Mouse (Mus musculus): ENCODE measurements around the gene Gkn1. TPM values are rescaled to one million over a fixed set of nuclear protein-coding genes. Genes with fewer than 3 reads are reported as not detected.

Gene Gkn1
- total RNA-seq, 1 experiment = not detected

DNA sequence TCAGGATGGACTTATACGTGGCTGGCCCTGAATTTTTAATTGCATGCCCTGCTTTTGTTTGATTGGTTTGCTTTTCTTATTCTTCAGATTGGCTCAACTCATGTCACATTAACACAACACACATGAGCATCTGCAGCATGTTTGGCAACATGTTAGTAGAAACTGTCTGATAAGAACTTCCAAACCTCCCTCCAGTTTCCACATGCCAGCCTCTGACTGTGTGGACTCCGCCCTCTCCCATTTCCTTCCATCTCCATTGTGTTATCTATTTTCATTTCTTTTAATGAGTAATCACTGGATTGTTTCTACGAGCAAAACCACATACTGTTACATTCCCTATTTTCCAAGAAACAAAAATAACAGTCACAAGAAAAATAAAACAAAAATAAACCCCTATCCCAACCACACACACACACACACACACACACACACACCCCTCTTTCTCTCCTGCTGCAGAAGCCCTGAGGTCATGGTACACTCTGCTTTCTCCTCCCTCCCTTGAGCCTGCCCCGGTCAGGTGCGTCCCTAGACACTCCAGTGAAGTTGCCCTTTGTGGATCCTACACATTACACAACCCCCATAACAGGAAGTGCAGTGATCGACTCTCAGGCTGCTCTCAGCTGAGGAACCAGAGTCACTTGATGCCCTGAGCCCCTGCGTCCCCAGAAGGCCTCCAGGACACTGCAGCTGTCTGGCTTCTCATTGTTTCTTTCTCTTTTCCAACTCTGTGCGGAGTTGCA, 42.9 kb upstream of the Gkn1 start:
- Histone ChIP-seq H3K9ac (ENCODE audit: insufficient read depth, low read depth, low read length, poor library complexity, severe bottlenecking) (no peak overlapping the region), H3K9me3 (ENCODE audit: control insufficient read depth, insufficient read depth, low read depth, low read length) (no peaks in the 10 kb centered on the region), H3K4me3 (ENCODE audit: insufficient read depth in 1 of 2, low read depth in 1 of 2, low read length in 2 of 2, poor library complexity in 1 of 2, severe bottlenecking in 1 of 2) (no peak overlapping the region), H3K36me3 (ENCODE audit: control insufficient read depth, insufficient read depth, low read length, poor library complexity, severe bottlenecking) (no peaks in the 10 kb centered on the region), H3K27ac (ENCODE audit: insufficient read depth, low read depth, low read length, poor library complexity, severe bottlenecking) (no peak overlapping the region), H3K4me1 (ENCODE audit: control insufficient read depth in 2 of 2, insufficient read depth in 2 of 2, low read length in 2 of 2, poor library complexity in 1 of 2) (no peaks in the 10 kb centered on the region)
- TF ChIP-seq ZNF384 (IDR thresholded peaks at IDR 0.05; ENCODE audit: low read depth, low read length) = no peak
- TF ChIP-seq MAFK (IDR thresholded peaks at IDR 0.05; ENCODE audit: insufficient read depth, low read depth, low read length) = no peak
- no peak for TF ChIP-seq ZC3H11A (IDR thresholded peaks at IDR 0.05; ENCODE audit: borderline replicate concordance, low read depth, low read length)
- no peak for TF ChIP-seq HCFC1 (IDR thresholded peaks at IDR 0.05; ENCODE audit: borderline replicate concordance, insufficient read depth, low read length)
- TF ChIP-seq CHD2 (IDR thresholded peaks at IDR 0.05; ENCODE audit: low read depth, low read length) = no peak
- in situ Hi-C loops (cut with MboI; ENCODE audit: low sequenced_read_pairs in 2 of 2, unreplicated experiment in 2 of 2) = loop anchor here in 1 of 2 experiments (10.0 kb wide), 1 partner anchor 121 kb away; no protein-coding TSS in a partner anchor
- no peak for DNase-seq (ENCODE audit: low read depth, low spot score)

DNA sequence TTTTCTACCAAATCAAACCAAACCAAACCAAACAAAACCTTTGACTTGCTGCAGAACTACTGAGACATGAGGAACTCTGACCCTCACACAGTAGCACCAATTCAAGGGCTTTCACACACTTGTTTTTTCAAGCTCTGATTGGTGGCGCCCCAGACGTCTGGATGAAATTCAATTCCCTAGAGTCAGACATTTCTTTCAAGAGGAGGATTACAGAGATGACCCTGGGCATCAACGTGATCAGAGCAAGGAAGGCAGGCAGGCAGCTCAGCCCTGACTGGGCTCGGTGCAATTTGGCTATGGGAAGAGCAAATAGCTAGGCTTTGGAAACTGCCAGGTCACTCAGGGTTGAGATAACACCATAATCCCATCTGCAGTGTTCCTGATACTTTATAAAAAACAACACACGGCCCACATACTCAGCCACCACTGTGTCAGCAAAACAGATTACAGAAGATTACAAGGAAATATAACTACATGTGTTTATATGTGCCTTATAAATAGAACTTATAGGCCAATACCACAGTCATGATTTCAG, 38.8 kb upstream of the Gkn1 start:
- no peaks in the 10 kb centered on the region for H3K9me3 ChIP-seq (ENCODE audit: control insufficient read depth, insufficient read depth, low read depth, low read length)
- TF ChIP-seq ZC3H11A (IDR thresholded peaks at IDR 0.05; ENCODE audit: borderline replicate concordance, low read depth, low read length) (no peak), ZNF384 (IDR thresholded peaks at IDR 0.05; ENCODE audit: low read depth, low read length) (no peak), HCFC1 (IDR thresholded peaks at IDR 0.05; ENCODE audit: borderline replicate concordance, insufficient read depth, low read length) (no peak), MAFK (IDR thresholded peaks at IDR 0.05; ENCODE audit: insufficient read depth, low read depth, low read length) (no peak), CHD2 (IDR thresholded peaks at IDR 0.05; ENCODE audit: low read depth, low read length) (no peak)
- no peak overlapping the region for H3K27ac ChIP-seq (ENCODE audit: insufficient read depth, low read depth, low read length, poor library complexity, severe bottlenecking)
- no peaks in the 10 kb centered on the region for H3K36me3 ChIP-seq (ENCODE audit: control insufficient read depth, insufficient read depth, low read length, poor library complexity, severe bottlenecking)
- H3K4me3 ChIP-seq (ENCODE audit: insufficient read depth in 1 of 2, low read depth in 1 of 2, low read length in 2 of 2, poor library complexity in 1 of 2, severe bottlenecking in 1 of 2) = no peak overlapping the region
- no peak for DNase-seq (ENCODE audit: low read depth, low spot score)
- in situ Hi-C loops (cut with MboI; ENCODE audit: low sequenced_read_pairs in 2 of 2, unreplicated experiment in 2 of 2) = no loop called here
- H3K9ac ChIP-seq (ENCODE audit: insufficient read depth, low read depth, low read length, poor library complexity, severe bottlenecking) = no peak overlapping the region
- no peaks in the 10 kb centered on the region for H3K4me1 ChIP-seq (ENCODE audit: control insufficient read depth in 2 of 2, insufficient read depth in 2 of 2, low read length in 2 of 2, poor library complexity in 1 of 2)

DNA sequence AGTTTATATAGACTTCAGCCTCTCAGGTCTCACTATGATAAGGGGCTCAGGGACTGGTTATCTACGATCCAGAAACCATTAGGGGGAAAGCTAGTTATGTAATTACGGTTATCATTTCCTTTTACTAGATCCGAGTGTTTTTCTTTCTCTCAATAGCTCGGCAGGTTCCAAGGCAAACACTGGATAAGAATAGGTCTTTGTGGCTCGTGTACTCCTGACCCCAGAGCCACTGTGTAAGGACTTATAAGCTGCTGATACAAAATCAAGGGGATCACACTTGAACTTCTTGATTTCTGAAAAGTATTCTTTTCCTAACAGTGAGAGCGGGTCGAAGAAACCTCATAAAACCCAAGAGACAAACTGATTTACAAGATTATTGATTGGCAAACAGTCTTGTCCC, 38.1 kb upstream of the Gkn1 start, which contains the start of gene Gkn3:
Gkn3 (minus strand) TSS at position 59 of the 400 bp plus-strand sequence.
- no peak within 1 kb of the TSS for H3K9ac ChIP-seq (ENCODE audit: insufficient read depth, low read depth, low read length, poor library complexity, severe bottlenecking)
- no peaks in the 10 kb centered on the region for H3K9me3 ChIP-seq (ENCODE audit: control insufficient read depth, insufficient read depth, low read depth, low read length)
- no peaks in the 10 kb centered on the region for H3K36me3 ChIP-seq (ENCODE audit: control insufficient read depth, insufficient read depth, low read length, poor library complexity, severe bottlenecking)
- DNase-seq (ENCODE audit: low read depth, low spot score) = no peak
- H3K4me1 ChIP-seq (ENCODE audit: control insufficient read depth in 2 of 2, insufficient read depth in 2 of 2, low read length in 2 of 2, poor library complexity in 1 of 2) = no peaks in the 10 kb centered on the region
- H3K27ac ChIP-seq (ENCODE audit: insufficient read depth, low read depth, low read length, poor library complexity, severe bottlenecking) = no peak within 1 kb of the TSS
- no peak within 1 kb of the TSS for H3K4me3 ChIP-seq (ENCODE audit: insufficient read depth in 1 of 2, low read depth in 1 of 2, low read length in 2 of 2, poor library complexity in 1 of 2, severe bottlenecking in 1 of 2)
- in situ Hi-C loops (cut with MboI; ENCODE audit: low sequenced_read_pairs in 2 of 2, unreplicated experiment in 2 of 2) = no loop called here
- TF ChIP-seq CHD2 (IDR thresholded peaks at IDR 0.05; ENCODE audit: low read depth, low read length) = no peak

DNA sequence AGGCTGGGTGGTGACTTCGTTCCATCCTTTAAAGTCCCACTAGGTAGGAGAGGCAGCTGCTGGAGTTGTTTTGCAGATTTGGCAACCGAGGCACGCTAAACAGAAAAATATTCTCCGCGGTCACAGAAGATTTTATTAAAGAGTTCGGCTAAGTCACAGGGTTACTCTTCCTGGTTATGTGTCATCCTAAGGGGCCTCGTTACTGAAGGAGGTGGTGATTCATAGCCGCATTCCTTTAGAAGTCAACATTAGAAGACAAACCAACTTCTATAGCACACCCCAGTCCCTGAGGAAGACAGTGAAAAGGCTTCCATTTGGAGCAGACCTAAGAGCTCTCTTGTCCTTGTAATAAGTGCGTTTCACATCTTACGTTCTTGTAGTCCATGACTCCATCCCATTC, 35.9 kb upstream of the Gkn1 start:
- Histone ChIP-seq H3K9me3 (ENCODE audit: control insufficient read depth, insufficient read depth, low read depth, low read length) (no peaks in the 10 kb centered on the region), H3K4me1 (ENCODE audit: control insufficient read depth in 2 of 2, insufficient read depth in 2 of 2, low read length in 2 of 2, poor library complexity in 1 of 2) (no peaks in the 10 kb centered on the region), H3K36me3 (ENCODE audit: control insufficient read depth, insufficient read depth, low read length, poor library complexity, severe bottlenecking) (no peaks in the 10 kb centered on the region), H3K27ac (ENCODE audit: insufficient read depth, low read depth, low read length, poor library complexity, severe bottlenecking) (no peak overlapping the region), H3K9ac (ENCODE audit: insufficient read depth, low read depth, low read length, poor library complexity, severe bottlenecking) (no peak overlapping the region), H3K4me3 (ENCODE audit: insufficient read depth in 1 of 2, low read depth in 1 of 2, low read length in 2 of 2, poor library complexity in 1 of 2, severe bottlenecking in 1 of 2) (no peak overlapping the region)
- no peak for DNase-seq (ENCODE audit: low read depth, low spot score)
- TF ChIP-seq ZC3H11A (IDR thresholded peaks at IDR 0.05; ENCODE audit: borderline replicate concordance, low read depth, low read length) (no peak), ZNF384 (IDR thresholded peaks at IDR 0.05; ENCODE audit: low read depth, low read length) (no peak), HCFC1 (IDR thresholded peaks at IDR 0.05; ENCODE audit: borderline replicate concordance, insufficient read depth, low read length) (no peak), CHD2 (IDR thresholded peaks at IDR 0.05; ENCODE audit: low read depth, low read length) (no peak)
- in situ Hi-C loops (cut with MboI; ENCODE audit: low sequenced_read_pairs in 2 of 2, unreplicated experiment in 2 of 2) = no loop called here
